Mouse (Mus musculus) erythroblast, embryonic 14.5 days (primary cell): Measurements from ENCODE around the gene Negr1.

Experiments
- GATA1 ChIP-seq: IDR thresholded peaks from 2 replicates; pipeline ENCODE4 v1.6.1; 2012; ENCODE audit warnings: low read length, inconsistent platforms, mixed read lengths
- TAL1 ChIP-seq: IDR thresholded peaks from 3 replicates; pipeline ENCODE4 v1.6.1; 2012; ENCODE audit warnings: low read length, inconsistent platforms, mixed read lengths

GRCm38 (mm10) chr3:157206752-157207151 is 645.2 kb downstream of the Negr1 start:
- TF ChIP-seq GATA1 (no peak), TAL1 (no peak)
